Mouse (Mus musculus): ENCODE measurements at regions not wholly inside any gene's neighbourhood (a gene's known extent, or its start where the extent isn't known, plus 50 kb on each side); places are given as distances from the start of the nearest gene placed in this dataset.
"Not testable (repeated sequence)": the region's sequence is repeated elsewhere in the genome, so short reads cannot be mapped to it uniquely, and the experiment has no call there.

GRCm38 (mm10) chr14:52566920-52567319, 71.4 kb upstream of the Olfr1507 start:
- H3K4me2 ChIP-seq (replicated peaks) = no peak overlapping the region
- WGBS = 85% methylated on average over 5 of the region's 5 CpGs

GRCm38 (mm10) chr14:52565606-52566005, 70.1 kb upstream of the Olfr1507 start:
- no peak overlapping the region for H3K27ac ChIP-seq
- H3K27me3 ChIP-seq = no peaks in the 10 kb centered on the region
- no peaks in the 10 kb centered on the region for H3K4me1 ChIP-seq
- no peak overlapping the region for H3K9ac ChIP-seq
- H3K4me3 ChIP-seq = no peak overlapping the region
- no peak for ATAC-seq (ENCODE audit: low FRiP score)
- H3K9me3 ChIP-seq (replicated peaks) = 0 out of 2 replicates have a peak, but pooled peaks cover 3% of the 10 kb centered on the region
- H3K36me3 ChIP-seq = no peaks in the 10 kb centered on the region
- 74% methylated on average over 4 of the region's 4 CpGs for WGBS
- H3K4me2 ChIP-seq (replicated peaks) = no peak overlapping the region

More at GRCm38 (mm10) chr14:52566920-52567319, 71.4 kb upstream of the Olfr1507 start:
- Histone ChIP-seq H3K9ac (no peak overlapping the region), H3K4me3 (no peak overlapping the region), H3K27ac (no peak overlapping the region), H3K27me3 (no peaks in the 10 kb centered on the region), H3K9me3 (replicated peaks) (0 out of 2 replicates have a peak, but pooled peaks cover 3% of the 10 kb centered on the region), H3K4me1 (no peaks in the 10 kb centered on the region), H3K36me3 (no peaks in the 10 kb centered on the region)
- ATAC-seq (ENCODE audit: low FRiP score) = no peak

- H3K4me1 ChIP-seq; H3K36me3 ChIP-seq; H3K27me3 ChIP-seq; ATAC-seq (ENCODE audit: low FRiP score); H3K27ac ChIP-seq; H3K9ac ChIP-seq; H3K9me3 ChIP-seq (replicated peaks); H3K4me3 ChIP-seq; H3K4me2 ChIP-seq (replicated peaks): not testable (repeated sequence)
- 89% methylated on average over 13 of the region's 13 CpGs for WGBS
Measured at GRCm38 (mm10) chr14:52556340-52556739, 60.8 kb upstream of the Olfr1507 start.

GRCm38 (mm10) chr14:52553399-52553798, 57.9 kb upstream of the Olfr1507 start:
- Histone ChIP-seq H3K4me2 (replicated peaks) (no peak overlapping the region), H3K27me3 (no peaks in the 10 kb centered on the region), H3K4me3 (no peak overlapping the region), H3K4me1 (no peaks in the 10 kb centered on the region), H3K9ac (no peak overlapping the region), H3K27ac (no peak overlapping the region), H3K36me3 (no peaks in the 10 kb centered on the region), H3K9me3 (replicated peaks) (no peaks in the 10 kb centered on the region)
- ATAC-seq (ENCODE audit: low FRiP score) = no peak

- Histone ChIP-seq H3K4me2 (replicated peaks) (no peak overlapping the region), H3K27me3 (no peaks in the 10 kb centered on the region), H3K4me1 (no peaks in the 10 kb centered on the region), H3K9ac (no peak overlapping the region), H3K4me3 (no peak overlapping the region), H3K36me3 (no peaks in the 10 kb centered on the region), H3K9me3 (replicated peaks) (no peaks in the 10 kb centered on the region), H3K27ac (no peak overlapping the region)
- WGBS = 69% methylated on average over 1 of the region's 1 CpGs
- no peak for ATAC-seq (ENCODE audit: low FRiP score)
Measured at GRCm38 (mm10) chr14:52547933-52548332, 52.4 kb upstream of the Olfr1507 start.

All from hindbrain, embryonic 12.5 days (tissue).